Mouse (Mus musculus): ENCODE data around the gene Alg9. TPM values are rescaled to one million over a fixed set of nuclear protein-coding genes. Genes with fewer than 3 reads are reported as not detected.

The Alg9 gene
- polyA plus RNA-seq, 2 experiments from 2014 or later: 9.2 to 9.9 TPM

- ATAC-seq: no peak
Measured at GRCm38 (mm10) chr9:50887351-50887750, 112.5 kb downstream of the Alg9 start.

GRCm38 (mm10) chr9:50889211-50889610, 114.4 kb downstream of the Alg9 start:
- ATAC-seq: no peak

- no peak for ATAC-seq
Measured at GRCm38 (mm10) chr9:50889964-50890363, 115.1 kb downstream of the Alg9 start.

GRCm38 (mm10) chr9:50890494-50891090, 115.8 kb downstream of the Alg9 start:
- no peak for ATAC-seq

Other genes with a start within 250 kb of the Alg9 start
- 100 to 1,000 TPM; 104 to 120 TPM for gene Pts, start 246.3 kb upstream of the Alg9 start, polyA plus RNA-seq (2017; shearing (Covaris generic))
- 1 to 10 TPM; 6.1 to 7.4 TPM for gene Il18, start 220.2 kb upstream of the Alg9 start, polyA plus RNA-seq (2017; shearing (Covaris generic))
- gene Bco2, start 219.8 kb upstream of the Alg9 start, polyA plus RNA-seq (2017; shearing (Covaris generic)): 1 to 10 TPM in 1 of 2 experiments, under 1 TPM in 1; 0.15 to 2.1 TPM
- gene Tex12, start 213.7 kb upstream of the Alg9 start, polyA plus RNA-seq (2017; shearing (Covaris generic)): not detected
- gene Sdhd, start 171.2 kb upstream of the Alg9 start, polyA plus RNA-seq (2017; shearing (Covaris generic)): 100 to 1,000 TPM; 152 to 183 TPM
- 100 to 1,000 TPM in 1 of 2 experiments, 10 to 100 TPM in 1; 82.9 to 101 TPM for gene Timm8b, start 171.1 kb upstream of the Alg9 start, polyA plus RNA-seq (2017; shearing (Covaris generic))
- gene Pih1d2, start 157.7 kb upstream of the Alg9 start, polyA plus RNA-seq (2017; shearing (Covaris generic)): under 1 TPM; 0.38 to 0.56 TPM
- gene Nkapd1, start 157.6 kb upstream of the Alg9 start, polyA plus RNA-seq (2017; shearing (Covaris generic)): 10 to 100 TPM; 15.1 to 17.0 TPM
- 10 to 100 TPM; 13.4 to 13.6 TPM for gene Dlat, start 115.2 kb upstream of the Alg9 start, polyA plus RNA-seq (2017; shearing (Covaris generic))
- gene Dixdc1, start 35.5 kb upstream of the Alg9 start, polyA plus RNA-seq (2017; shearing (Covaris generic)): under 1 TPM in 1 of 2 experiments, not detected in 1; 0.19 TPM
- gene 2310030G06Rik, start 28.5 kb upstream of the Alg9 start, polyA plus RNA-seq (2017; shearing (Covaris generic)): not detected
- gene Cryab, start 23.7 kb upstream of the Alg9 start, polyA plus RNA-seq (2017; shearing (Covaris generic)): not detected
- gene Hspb2, start 22.7 kb upstream of the Alg9 start, polyA plus RNA-seq (2017; shearing (Covaris generic)): not detected
- 10 to 100 TPM in 1 of 2 experiments, 1 to 10 TPM in 1; 6.5 to 17.9 TPM for gene Fdxacb1, start 6.8 kb upstream of the Alg9 start, polyA plus RNA-seq (2017; shearing (Covaris generic))
- 10 to 100 TPM; 18.2 to 23.2 TPM for gene 1110032A03Rik, start 501 bp downstream of the Alg9 start, polyA plus RNA-seq (2017; shearing (Covaris generic))
- gene Ppp2r1b, start 70.3 kb downstream of the Alg9 start, polyA plus RNA-seq (2017; shearing (Covaris generic)): 10 to 100 TPM; 58.6 to 79.7 TPM
- gene Sik2, start 234.1 kb downstream of the Alg9 start, polyA plus RNA-seq (2017; shearing (Covaris generic)): 10 to 100 TPM; 18.9 to 22.2 TPM